Mouse (Mus musculus) thymus, adult 2 months (tissue): Measurements from ENCODE around the gene Slc22a5.

Experiments used
- CTCF ChIP-seq: fragments of 200-500 bp; IDR thresholded peaks from 2 replicates; pipeline ENCODE4 v1.5.1; 2012; ENCODE audit warnings: mild to moderate bottlenecking, control low read depth, low read length, moderate library complexity, borderline replicate concordance; ENCODE audit not compliant: control insufficient read depth, poor library complexity, insufficient read depth; ENCODE audit errors: extremely low read depth
- POLR2A ChIP-seq: fragments of 200-500 bp; IDR thresholded peaks from 2 replicates; pipeline ENCODE4 v1.6.1; 2012; ENCODE audit warnings: mild to moderate bottlenecking, low read length, control low read depth, moderate library complexity; ENCODE audit not compliant: control insufficient read depth, poor library complexity, insufficient read depth; ENCODE audit errors: extremely low read depth

GRCm38 (mm10) chr11:53851795-53852194, 39.7 kb downstream of the Slc22a5 start:
- TF ChIP-seq POLR2A (no peak), CTCF (no peak)
